Mouse (Mus musculus) liver, embryonic 14.5 days (tissue): ENCODE measurements at regions not wholly inside any gene's neighbourhood (a gene's known extent, or its start where the extent isn't known, plus 50 kb on each side); places are given as distances from the start of the nearest gene placed in this dataset.

Source experiments
- CTCF ChIP-seq: IDR thresholded peaks from 2 replicates; pipeline ENCODE4 v1.5.1; 2016; ENCODE audit warnings: antibody characterized with exemption, low read depth, control low read depth
- EP300 ChIP-seq: IDR thresholded peaks from 2 replicates; pipeline ENCODE4 v1.6.1; 2016; ENCODE audit warnings: antibody characterized with exemption, low read depth

DNA sequence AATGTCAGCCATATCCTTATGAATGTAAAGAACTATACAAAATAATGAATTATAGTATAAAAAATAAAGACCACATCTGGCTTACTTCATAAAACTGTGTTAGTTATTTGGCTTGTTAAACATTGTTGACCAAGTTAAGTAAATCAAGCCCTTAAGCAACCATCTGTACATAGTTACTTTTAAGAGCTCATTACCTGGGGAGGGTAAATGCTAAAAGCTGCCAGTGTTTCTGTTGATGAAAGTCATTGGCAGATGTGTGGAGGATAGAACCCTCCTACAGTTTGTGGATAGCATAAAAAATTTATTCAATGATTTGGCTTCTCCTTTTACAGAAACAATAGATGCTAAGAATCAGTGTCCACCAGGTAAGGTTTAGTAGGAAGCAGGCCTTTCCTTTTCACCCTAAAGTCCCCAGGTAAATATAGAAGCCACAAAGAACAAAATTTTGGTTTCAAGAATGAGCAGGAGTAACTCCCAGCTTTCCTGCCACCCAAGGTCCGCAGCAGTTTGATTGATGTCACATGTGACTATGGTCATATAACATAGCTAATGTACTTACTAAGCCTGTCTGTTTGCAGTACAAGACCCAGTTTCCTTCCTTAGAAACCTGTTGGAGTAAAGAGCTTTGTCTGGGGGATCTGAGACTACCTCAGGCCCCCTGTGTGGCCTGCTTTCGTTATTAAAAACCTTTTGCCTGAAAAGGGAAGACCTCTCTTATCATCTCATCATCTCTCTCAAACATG is 69.5 kb upstream of the Fam240b start:
- TF ChIP-seq EP300 (no peak), CTCF (no peak)
